Mouse (Mus musculus) thymus, adult 2 months (tissue): ENCODE results near the gene Ier5. TPM values are rescaled to one million over a fixed set of nuclear protein-coding genes. Genes with fewer than 3 reads are reported as not detected.

Source experiments
- DNase-seq: peaks from one replicate; pipeline ENCODE4 v3.0.0; 2021
- H3K27ac ChIP-seq: fragments of 200-500 bp; 2 replicates; pipeline ENCODE4 v1.5.1; 2012; ENCODE audit warnings: low read length, control low read depth; ENCODE audit not compliant: control insufficient read depth, insufficient read depth
- H3K27me3 ChIP-seq: fragments of 200-500 bp; 2 replicates; pipeline ENCODE4 v1.6.1; 2012; ENCODE audit warnings: mild to moderate bottlenecking, low read length, moderate library complexity, mixed read lengths; ENCODE audit not compliant: control insufficient read depth, insufficient read depth
- H3K36me3 ChIP-seq: fragments of 200-500 bp; 2 replicates; pipeline ENCODE4 v1.6.1; 2012; ENCODE audit warnings: mild to moderate bottlenecking, low read length, moderate library complexity; ENCODE audit not compliant: control insufficient read depth, insufficient read depth
- H3K4me1 ChIP-seq: fragments of 200-500 bp; replicated peaks from 2 replicates; pipeline ENCODE4 v1.6.1; 2012; ENCODE audit warnings: low read length; ENCODE audit not compliant: control insufficient read depth, insufficient read depth
- H3K4me3 ChIP-seq: fragments of 200-500 bp; 2 replicates; pipeline ENCODE4 v1.5.1; 2012; ENCODE audit warnings: mild to moderate bottlenecking, low read length, control low read depth, moderate library complexity; ENCODE audit not compliant: control insufficient read depth, insufficient read depth
- CTCF ChIP-seq: fragments of 200-500 bp; IDR thresholded peaks from 2 replicates; pipeline ENCODE4 v1.5.1; 2012; ENCODE audit warnings: mild to moderate bottlenecking, control low read depth, low read length, moderate library complexity, borderline replicate concordance; ENCODE audit not compliant: control insufficient read depth, poor library complexity, insufficient read depth; ENCODE audit errors: extremely low read depth
- POLR2A ChIP-seq: fragments of 200-500 bp; IDR thresholded peaks from 2 replicates; pipeline ENCODE4 v1.6.1; 2012; ENCODE audit warnings: mild to moderate bottlenecking, low read length, control low read depth, moderate library complexity; ENCODE audit not compliant: control insufficient read depth, poor library complexity, insufficient read depth; ENCODE audit errors: extremely low read depth
- WGBS: fragments of 180-500 bp; shearing (Covaris S2); methylation state at CpG from one replicate; pipeline ENCODE4 v1.1.7; 2018; 5-methylcytosine and 5-hydroxymethylcytosine counted together
- polyA plus RNA-seq: library from polyadenylated mRNA; depleted of rRNA; stranded (reverse); fragments of >200 nt; gene quantifications from 2 replicates; pipeline ENCODE4 v1.2.3, GENCODE M21; 2012; rRNA removed

Gene Ier5
- polyA plus RNA-seq, 1 experiment, result 37.2 TPM

- peaks cover 36% of the 10 kb centered on the region for H3K4me1 ChIP-seq
- no peak for DNase-seq
- WGBS, result 59% methylated on average over 4 of the region's 4 CpGs
- no peaks in the 10 kb centered on the region for H3K36me3 ChIP-seq
- no peak overlapping the region for H3K4me3 ChIP-seq
- no peaks in the 10 kb centered on the region for H3K27me3 ChIP-seq
- TF ChIP-seq CTCF (no peak), POLR2A (no peak)
- no peak overlapping the region for H3K27ac ChIP-seq
Measured at GRCm38 (mm10) chr1:155052131-155052760, 47.2 kb downstream of the Ier5 start.

GRCm38 (mm10) chr1:155051701-155052127 is 47.7 kb downstream of the Ier5 start:
- DNase-seq, result no peak
- TF ChIP-seq POLR2A (no peak), CTCF (no peak)
- no peaks in the 10 kb centered on the region for H3K27me3 ChIP-seq
- H3K36me3 ChIP-seq, result no peaks in the 10 kb centered on the region
- no peak overlapping the region for H3K4me3 ChIP-seq
- H3K27ac ChIP-seq, result no peak overlapping the region
- 93% methylated on average over 10 of the region's 10 CpGs for WGBS
- peaks cover 34% of the 10 kb centered on the region for H3K4me1 ChIP-seq

DNA sequence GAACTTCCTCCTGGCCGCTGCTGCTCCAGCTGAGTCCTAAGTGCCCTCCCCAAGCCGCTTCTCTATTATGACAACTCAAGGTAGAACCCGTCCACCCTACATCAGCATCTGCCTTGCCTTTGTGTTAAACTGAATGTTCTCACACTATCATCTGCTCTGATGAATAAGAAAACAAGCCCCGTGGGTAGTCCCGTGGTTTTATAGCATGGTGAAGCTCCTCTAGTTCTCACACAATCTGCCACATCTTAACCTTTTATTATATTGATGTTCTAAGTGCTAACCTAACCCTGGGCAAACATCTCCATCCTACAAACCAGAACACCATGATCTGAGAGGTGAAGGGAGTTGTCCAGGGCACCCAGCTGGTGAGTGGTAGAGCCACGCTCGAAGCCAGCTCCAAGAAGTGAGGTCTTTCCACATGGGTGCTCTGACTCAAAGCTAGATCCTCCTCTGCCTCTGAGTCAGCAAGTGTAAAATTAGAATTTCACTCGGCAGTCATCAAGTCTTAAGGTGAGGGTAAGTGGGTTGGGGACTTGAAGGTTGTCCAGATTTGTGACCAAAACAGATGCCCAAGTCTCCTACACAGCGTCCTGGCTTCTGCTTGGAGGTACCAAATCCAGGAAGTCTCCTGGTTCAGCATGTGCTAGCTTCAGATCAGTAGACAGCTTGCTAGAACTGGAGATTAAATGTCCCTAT is 48.4 kb downstream of the Ier5 start:
- no peak for TF ChIP-seq POLR2A
- no peak for TF ChIP-seq CTCF
- Histone ChIP-seq H3K36me3 (no peaks in the 10 kb centered on the region), H3K4me3 (no peak overlapping the region), H3K27me3 (no peaks in the 10 kb centered on the region), H3K4me1 (peaks cover 32% of the 10 kb centered on the region), H3K27ac (no peak overlapping the region)
- no peak for DNase-seq
- 38% methylated on average over 9 of the region's 9 CpGs for WGBS

DNA sequence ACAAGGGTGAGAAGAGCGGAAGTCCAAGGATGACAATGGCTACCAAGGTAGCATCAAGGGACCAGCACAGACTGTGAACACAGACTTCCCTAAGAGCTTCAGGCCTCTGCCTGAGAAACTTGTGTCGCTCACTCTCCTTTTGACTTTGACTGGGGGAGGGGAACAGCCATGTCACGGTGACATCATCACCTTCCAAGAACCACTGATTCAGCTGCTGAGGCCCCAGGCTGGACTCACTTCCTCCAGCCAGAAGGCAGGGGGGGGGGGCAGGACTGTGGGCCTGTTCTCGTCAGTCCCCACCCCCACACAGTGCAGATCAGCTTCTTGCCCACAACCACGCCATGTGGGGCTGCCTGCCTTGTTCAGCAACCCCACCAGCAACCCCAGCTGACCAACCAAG is 49.3 kb downstream of the Ier5 start:
- Histone ChIP-seq H3K4me3 (no peak overlapping the region), H3K27ac (no peak overlapping the region), H3K4me1 (peaks cover 28% of the 10 kb centered on the region), H3K27me3 (no peaks in the 10 kb centered on the region), H3K36me3 (no peaks in the 10 kb centered on the region)
- DNase-seq, result peak; percentile 43
- 49% methylated on average over 5 of the region's 5 CpGs for WGBS
- TF ChIP-seq CTCF (no peak), POLR2A (no peak)

- Histone ChIP-seq H3K4me3 (no peak overlapping the region), H3K4me1 (peaks cover 28% of the 10 kb centered on the region), H3K36me3 (no peaks in the 10 kb centered on the region), H3K27me3 (no peaks in the 10 kb centered on the region), H3K27ac (no peak overlapping the region)
- DNase-seq, result peak; percentile 95
- TF ChIP-seq POLR2A (no peak), CTCF (peak; percentile 95)
- 7% methylated on average over 5 of the region's 5 CpGs for WGBS
Measured at GRCm38 (mm10) chr1:155048947-155049346, 50.5 kb downstream of the Ier5 start.

Other genes starting within 250 kb of the Ier5 start
- 11.8 and 17.0 TPM in 2 replicates for gene Cacna1e, start 215.1 kb downstream of the Ier5 start, polyA plus RNA-seq
- 33.5 and 37.9 TPM in 2 replicates for gene Mr1, start 47.2 kb upstream of the Ier5 start, polyA plus RNA-seq
- 232 and 272 TPM in 2 replicates for gene Stx6, start 59.1 kb upstream of the Ier5 start, polyA plus RNA-seq
- 7.6 and 13.1 TPM in 2 replicates for gene BC034090, start 144.8 kb upstream of the Ier5 start, polyA plus RNA-seq